Mouse (Mus musculus): ENCODE results near the gene Ncf1. TPM values are rescaled to one million over a fixed set of nuclear protein-coding genes. Genes with fewer than 3 reads are reported as not detected.

The Ncf1 gene
- polyA plus RNA-seq, 1 experiment: 3.0 TPM

DNA sequence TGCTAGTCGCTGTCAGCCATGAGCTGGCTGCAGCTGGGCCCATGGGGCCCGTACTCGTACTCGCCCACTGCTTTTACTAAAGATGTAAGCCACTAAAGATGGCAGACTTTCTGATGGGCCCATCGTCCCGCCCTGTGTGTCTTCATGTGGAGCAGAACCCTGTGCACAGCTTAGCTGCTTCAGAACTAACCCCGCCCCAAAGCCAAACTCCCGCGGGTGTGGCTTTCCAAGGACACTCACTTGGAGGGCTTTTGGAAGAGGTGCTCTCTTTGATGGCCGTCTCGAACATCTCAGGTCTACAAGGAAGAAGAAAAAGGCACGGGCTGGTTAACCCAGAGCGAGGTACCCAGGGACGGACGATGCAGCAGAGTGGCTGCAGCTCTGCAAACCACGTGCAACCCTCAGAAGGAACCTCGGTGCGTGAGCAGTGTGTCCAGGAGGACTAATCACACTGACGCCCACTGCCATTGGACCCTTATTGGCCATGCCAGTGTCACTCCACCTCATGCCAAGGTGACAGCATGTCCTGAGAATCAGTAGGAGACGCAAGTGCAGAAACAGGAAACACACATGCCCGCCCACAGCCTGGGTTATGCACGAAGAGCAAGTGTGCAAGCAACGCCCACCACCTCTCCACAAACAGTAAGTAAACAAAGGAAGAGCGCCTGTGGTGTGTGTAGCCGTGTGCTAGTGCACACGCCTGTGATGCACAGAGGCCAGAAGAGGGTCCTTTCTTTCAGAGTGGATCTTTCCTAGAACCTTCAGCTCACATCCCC, 14.4 kb upstream of the Ncf1 start:
- no peak for DNase-seq
- no peaks in the 10 kb centered on the region for H3K4me1 ChIP-seq (ENCODE audit: control insufficient read depth, insufficient read depth, low read length)
- H3K27me3 ChIP-seq (ENCODE audit: control insufficient read depth, insufficient read depth, low read length): no peaks in the 10 kb centered on the region
- no peak overlapping the region for H3K4me3 ChIP-seq (replicated peaks; ENCODE audit: insufficient read depth, low read depth, low read length)
- 88% methylated on average over 26 of the region's 26 CpGs for WGBS
- no peak for TF ChIP-seq POLR2A (IDR thresholded peaks at IDR 0.05; ENCODE audit: borderline replicate concordance, insufficient read depth, low read length)
- no peak overlapping the region for H3K27ac ChIP-seq (ENCODE audit: insufficient read depth, low read length)

DNA sequence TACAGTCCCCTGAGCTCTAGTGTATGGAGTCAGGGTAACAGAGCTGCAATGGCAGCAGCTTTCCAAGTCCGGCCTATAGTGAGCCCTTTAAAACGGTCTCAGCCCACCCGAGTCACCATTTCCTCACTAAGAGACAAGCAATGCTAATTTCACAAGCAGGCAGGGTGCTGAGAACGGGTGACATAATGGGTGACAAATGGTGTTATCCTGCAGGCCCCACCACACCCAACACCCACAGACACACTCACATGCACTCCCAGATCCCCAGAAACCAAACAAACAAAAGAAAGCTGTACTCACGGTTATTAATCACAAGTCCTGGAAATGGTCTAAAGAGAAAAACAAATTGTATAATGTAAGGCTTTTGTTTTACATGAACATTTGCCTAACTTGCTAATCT, 12.4 kb upstream of the Ncf1 start:
- no peaks in the 10 kb centered on the region for H3K4me1 ChIP-seq (ENCODE audit: control insufficient read depth, insufficient read depth, low read length)
- TF ChIP-seq POLR2A (IDR thresholded peaks at IDR 0.05; ENCODE audit: borderline replicate concordance, insufficient read depth, low read length): no peak
- no peaks in the 10 kb centered on the region for H3K27me3 ChIP-seq (ENCODE audit: control insufficient read depth, insufficient read depth, low read length)
- H3K27ac ChIP-seq (ENCODE audit: insufficient read depth, low read length): no peak overlapping the region
- 82% methylated on average over 5 of the region's 5 CpGs for WGBS
- DNase-seq: no peak
- no peak overlapping the region for H3K4me3 ChIP-seq (replicated peaks; ENCODE audit: insufficient read depth, low read depth, low read length)

DNA sequence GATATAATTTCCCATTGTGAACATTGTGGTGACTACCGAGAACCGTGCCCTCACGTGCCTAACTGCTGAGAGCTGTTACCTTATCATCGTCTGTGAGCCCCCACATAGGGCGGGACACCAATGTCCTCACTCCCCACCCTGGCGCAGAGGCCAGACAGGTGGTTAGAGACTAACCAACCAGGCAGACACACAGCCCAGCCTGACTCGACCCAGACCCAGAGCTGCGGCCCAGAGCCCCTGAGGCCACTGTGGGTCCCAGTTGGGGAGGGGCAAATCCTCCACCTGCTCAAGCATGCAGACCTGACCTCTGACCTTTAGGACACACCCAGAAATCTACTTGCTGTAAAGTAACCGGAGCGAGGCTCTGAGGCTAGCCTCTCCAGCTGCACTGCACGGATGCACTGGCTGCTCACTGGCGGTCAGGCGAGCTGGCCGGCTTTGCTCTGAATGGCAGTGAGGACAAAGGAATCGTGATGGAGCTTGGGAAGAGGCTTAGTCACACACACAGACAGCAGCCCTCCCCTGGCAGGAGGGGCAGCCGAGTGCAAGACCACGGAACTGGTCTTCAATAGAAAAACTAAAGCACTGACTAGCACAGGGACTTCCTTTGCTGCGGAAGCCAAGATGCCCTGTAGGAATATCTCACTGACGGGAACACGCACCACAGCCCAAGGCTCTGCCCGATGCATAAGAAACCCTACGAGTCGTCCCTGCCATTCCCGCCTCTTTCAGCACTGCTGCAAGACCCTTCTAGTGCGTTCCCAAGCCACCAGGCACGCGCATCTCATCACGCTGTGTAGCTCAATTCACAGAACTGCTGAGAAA, 8.7 kb upstream of the Ncf1 start:
- 57% methylated on average over 28 of the region's 28 CpGs for WGBS
- no peak for DNase-seq
- no peaks in the 10 kb centered on the region for H3K4me1 ChIP-seq (ENCODE audit: control insufficient read depth, insufficient read depth, low read length)
- no peak overlapping the region for H3K27ac ChIP-seq (ENCODE audit: insufficient read depth, low read length)
- H3K27me3 ChIP-seq (ENCODE audit: control insufficient read depth, insufficient read depth, low read length): no peaks in the 10 kb centered on the region
- no peak overlapping the region for H3K4me3 ChIP-seq (replicated peaks; ENCODE audit: insufficient read depth, low read depth, low read length)
- TF ChIP-seq POLR2A (IDR thresholded peaks at IDR 0.05; ENCODE audit: borderline replicate concordance, insufficient read depth, low read length) (no peak), CTCF (IDR thresholded peaks at IDR 0.05; ENCODE audit: borderline replicate concordance, insufficient read depth, low read depth, low read length) (no peak)

DNA sequence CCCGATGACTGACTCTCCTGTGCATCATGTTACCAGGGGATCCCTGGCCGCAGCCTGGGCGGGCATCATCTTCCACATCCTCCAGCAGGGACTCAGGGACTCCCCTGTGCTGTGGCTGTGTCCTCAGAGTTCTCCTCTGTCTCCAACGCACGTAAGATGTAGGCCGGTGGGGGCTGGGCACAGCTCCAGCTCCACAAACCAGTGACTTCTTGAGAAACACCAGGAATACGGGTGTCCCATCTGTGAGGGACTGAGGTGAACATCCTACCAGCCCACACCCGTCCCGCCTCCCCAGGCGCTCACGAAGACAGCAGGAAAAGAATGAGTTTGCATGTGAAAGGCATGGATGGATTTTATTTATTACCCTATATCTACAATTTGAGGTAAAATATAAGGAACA, 8.1 kb upstream of the Ncf1 start:
- no peaks in the 10 kb centered on the region for H3K27me3 ChIP-seq (ENCODE audit: control insufficient read depth, insufficient read depth, low read length)
- TF ChIP-seq CTCF (IDR thresholded peaks at IDR 0.05; ENCODE audit: borderline replicate concordance, insufficient read depth, low read depth, low read length): no peak
- TF ChIP-seq POLR2A (IDR thresholded peaks at IDR 0.05; ENCODE audit: borderline replicate concordance, insufficient read depth, low read length): no peak
- no peak for DNase-seq
- no peak overlapping the region for H3K4me3 ChIP-seq (replicated peaks; ENCODE audit: insufficient read depth, low read depth, low read length)
- 79% methylated on average over 11 of the region's 11 CpGs for WGBS
- H3K4me1 ChIP-seq (ENCODE audit: control insufficient read depth, insufficient read depth, low read length): peaks cover 2% of the 10 kb centered on the region; the same call in 1 of the 2 replicates
- no peak overlapping the region for H3K27ac ChIP-seq (ENCODE audit: insufficient read depth, low read length)

DNA sequence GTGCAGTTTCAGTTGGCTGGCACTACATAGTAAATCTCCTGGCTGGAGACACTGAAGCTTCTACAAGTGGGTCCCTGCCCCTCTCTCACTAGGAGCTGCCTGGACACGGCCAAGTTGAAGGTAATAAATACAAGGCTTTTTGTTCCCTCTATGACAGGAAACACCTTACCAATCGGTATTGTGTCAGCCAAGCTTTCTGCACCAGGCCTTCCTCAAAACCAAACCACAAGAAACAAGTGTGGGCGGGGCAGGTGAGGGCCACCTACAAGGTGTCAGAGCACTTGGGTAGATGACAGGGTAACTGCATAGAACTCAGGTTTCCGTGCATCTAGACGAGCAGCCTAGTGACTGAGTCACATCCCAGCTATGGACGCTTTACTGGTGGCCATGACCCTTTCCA, 7.4 kb upstream of the Ncf1 start:
- no peak overlapping the region for H3K27ac ChIP-seq (ENCODE audit: insufficient read depth, low read length)
- no peak for DNase-seq
- no peaks in the 10 kb centered on the region for H3K27me3 ChIP-seq (ENCODE audit: control insufficient read depth, insufficient read depth, low read length)
- TF ChIP-seq POLR2A (IDR thresholded peaks at IDR 0.05; ENCODE audit: borderline replicate concordance, insufficient read depth, low read length): no peak
- no peak for TF ChIP-seq CTCF (IDR thresholded peaks at IDR 0.05; ENCODE audit: borderline replicate concordance, insufficient read depth, low read depth, low read length)
- peaks cover 2% of the 10 kb centered on the region; the same call in 1 of the 2 replicates for H3K4me1 ChIP-seq (ENCODE audit: control insufficient read depth, insufficient read depth, low read length)
- WGBS: 88% methylated on average over 6 of the region's 6 CpGs
- H3K4me3 ChIP-seq (replicated peaks; ENCODE audit: insufficient read depth, low read depth, low read length): no peak overlapping the region

DNA sequence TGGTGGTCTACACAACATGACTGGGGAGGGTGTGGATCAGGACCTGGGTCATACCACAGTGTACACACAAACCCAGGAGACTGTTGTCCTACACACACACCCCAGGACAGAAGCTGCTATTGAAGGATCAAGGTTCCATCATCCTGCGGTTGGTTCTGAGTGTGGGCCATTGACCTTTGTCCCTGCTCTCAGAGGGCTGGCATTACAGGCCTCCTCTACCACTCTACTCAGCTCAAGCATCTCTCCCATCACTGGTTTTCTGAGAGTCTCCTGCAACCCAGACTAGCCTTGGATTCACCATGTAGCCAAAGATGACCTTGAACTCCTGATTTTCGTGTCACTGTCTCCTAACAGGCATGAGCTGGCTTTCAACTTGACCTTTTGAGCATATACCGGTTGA, 6.8 kb upstream of the Ncf1 start:
- peaks cover 2% of the 10 kb centered on the region; the same call in 1 of the 2 replicates for H3K4me1 ChIP-seq (ENCODE audit: control insufficient read depth, insufficient read depth, low read length)
- no peak for TF ChIP-seq POLR2A (IDR thresholded peaks at IDR 0.05; ENCODE audit: borderline replicate concordance, insufficient read depth, low read length)
- WGBS: 89% methylated on average over 3 of the region's 3 CpGs
- no peak overlapping the region for H3K27ac ChIP-seq (ENCODE audit: insufficient read depth, low read length)
- no peak overlapping the region for H3K4me3 ChIP-seq (replicated peaks; ENCODE audit: insufficient read depth, low read depth, low read length)
- H3K27me3 ChIP-seq (ENCODE audit: control insufficient read depth, insufficient read depth, low read length): no peaks in the 10 kb centered on the region
- DNase-seq: no peak

DNA sequence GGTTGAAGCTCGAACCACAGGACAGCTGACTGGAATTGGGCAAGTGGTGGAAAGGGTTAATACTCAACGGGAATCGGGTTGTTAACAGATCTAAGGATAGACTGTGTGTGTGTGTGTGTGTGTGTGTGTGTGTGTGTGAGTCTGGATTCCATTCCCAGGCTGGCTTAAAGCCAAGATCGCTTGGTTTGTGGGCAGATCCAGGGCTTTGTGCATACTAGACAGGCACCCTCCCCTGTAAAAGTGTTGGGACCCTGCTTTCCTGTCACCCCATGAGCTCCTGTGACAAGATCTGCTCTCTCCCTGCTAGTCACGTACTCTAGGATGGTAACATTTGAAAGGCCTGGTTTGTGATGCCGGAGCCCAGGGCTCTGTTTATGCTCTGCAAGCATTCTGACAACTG, 5.7 kb upstream of the Ncf1 start:
- no peak for TF ChIP-seq CTCF (IDR thresholded peaks at IDR 0.05; ENCODE audit: borderline replicate concordance, insufficient read depth, low read depth, low read length)
- no peak for TF ChIP-seq POLR2A (IDR thresholded peaks at IDR 0.05; ENCODE audit: borderline replicate concordance, insufficient read depth, low read length)
- Histone ChIP-seq H3K27ac (ENCODE audit: insufficient read depth, low read length) (no peak overlapping the region), H3K27me3 (ENCODE audit: control insufficient read depth, insufficient read depth, low read length) (no peaks in the 10 kb centered on the region), H3K4me1 (ENCODE audit: control insufficient read depth, insufficient read depth, low read length) (peaks cover 2% of the 10 kb centered on the region; the same call in 1 of the 2 replicates), H3K4me3 (replicated peaks; ENCODE audit: insufficient read depth, low read depth, low read length) (no peak overlapping the region)
- no peak for DNase-seq
- 28% methylated on average over 6 of the region's 6 CpGs for WGBS

DNA sequence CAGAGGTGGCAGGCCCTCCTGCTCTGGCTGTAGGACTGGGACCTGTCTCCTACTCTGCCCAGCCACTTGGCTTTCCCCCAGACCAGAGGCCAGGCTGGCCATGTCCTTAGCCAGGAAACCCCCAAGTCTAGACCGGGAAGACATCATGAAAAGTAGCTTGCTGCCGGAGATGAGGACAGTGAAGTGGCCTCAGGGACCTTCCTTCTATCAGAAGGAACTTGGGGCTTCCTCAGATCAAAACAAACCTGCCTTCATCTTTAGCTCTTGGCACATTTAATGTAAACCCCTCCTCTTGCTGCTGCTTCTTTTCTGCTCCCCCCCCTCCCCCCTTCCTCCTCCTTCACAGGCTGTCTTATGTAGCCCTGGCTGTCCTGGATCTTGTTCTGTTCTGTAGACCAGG, 4.8 kb upstream of the Ncf1 start:
- DNase-seq: no peak
- H3K27ac ChIP-seq (ENCODE audit: insufficient read depth, low read length): no peak overlapping the region
- no peak for TF ChIP-seq CTCF (IDR thresholded peaks at IDR 0.05; ENCODE audit: borderline replicate concordance, insufficient read depth, low read depth, low read length)
- TF ChIP-seq POLR2A (IDR thresholded peaks at IDR 0.05; ENCODE audit: borderline replicate concordance, insufficient read depth, low read length): no peak
- no peak overlapping the region for H3K4me3 ChIP-seq (replicated peaks; ENCODE audit: insufficient read depth, low read depth, low read length)
- H3K4me1 ChIP-seq (ENCODE audit: control insufficient read depth, insufficient read depth, low read length): peaks cover 2% of the 10 kb centered on the region; the same call in 1 of the 2 replicates
- H3K27me3 ChIP-seq (ENCODE audit: control insufficient read depth, insufficient read depth, low read length): no peaks in the 10 kb centered on the region
- 41% methylated on average over 2 of the region's 2 CpGs for WGBS

Measured in cerebellum, adult 2 months (tissue).